Mouse (Mus musculus): ENCODE data around the gene Cuzd1. TPM values are rescaled to one million over a fixed set of nuclear protein-coding genes. Genes with fewer than 3 reads are reported as not detected.
A peak's percentile ranks its signal among the peaks of the same experiment; 100 is the strongest.

Gene Cuzd1
- not detected in 2 replicates for polyA plus RNA-seq (2015; fragmentation: Nextera tagmentation; extraction: Ambion mirVana)

GRCm38 (mm10) chr7:131322192-131322591, at the start of gene Cuzd1:
Gene Cuzd1 (minus strand): TSS chr7:131322292.
- H3K4me3 ChIP-seq (replicated peaks) = no peak within 1 kb of the TSS
- no peaks in the 10 kb centered on the region for H3K9me3 ChIP-seq
- H3K36me3 ChIP-seq = no peaks in the 10 kb centered on the region
- 79% methylated on average over 2 of the region's 2 CpGs for WGBS
- no peak within 1 kb of the TSS for H3K27ac ChIP-seq
- H3K4me2 ChIP-seq (replicated peaks) = no peak within 1 kb of the TSS
- no peak for ATAC-seq
- no peak within 1 kb of the TSS for H3K9ac ChIP-seq (replicated peaks)
- no peaks in the 10 kb centered on the region for H3K4me1 ChIP-seq (replicated peaks)
- H3K27me3 ChIP-seq = no peaks in the 10 kb centered on the region

DNA sequence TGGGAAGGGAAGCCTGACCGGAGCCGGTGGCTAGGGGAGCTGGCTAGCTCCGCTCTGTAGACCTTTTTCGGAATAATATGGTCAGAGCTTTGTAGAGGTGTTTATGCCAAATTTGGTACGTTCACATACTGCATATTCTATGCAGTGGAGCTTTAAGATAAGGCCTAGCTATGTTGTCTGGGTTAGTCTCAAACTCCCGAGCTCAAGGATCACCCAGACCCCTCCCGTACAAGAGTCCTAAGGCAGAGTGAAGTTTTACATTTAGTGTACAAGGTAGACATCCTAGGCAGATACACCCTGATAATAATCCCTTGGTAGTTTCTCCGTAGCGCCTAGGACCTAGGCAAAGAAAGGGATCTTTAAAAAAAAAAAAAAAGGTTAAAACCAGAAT, 49.4 kb upstream of the Cuzd1 start:
- ATAC-seq = no peak; the same call in 1 of the 2 replicates
- Histone ChIP-seq H3K9me3 (no peaks in the 10 kb centered on the region), H3K4me1 (replicated peaks) (peaks cover 10% of the 10 kb centered on the region), H3K27ac (peak overlapping the region; percentile 92), H3K9ac (replicated peaks) (peak overlapping the region; percentile 90), H3K4me3 (replicated peaks) (peak overlapping the region; percentile 72), H3K4me2 (replicated peaks) (peak overlapping the region; percentile 61), H3K36me3 (peaks cover 5% of the 10 kb centered on the region; the same call in 1 of the 2 replicates), H3K27me3 (no peaks in the 10 kb centered on the region)
- WGBS = 8% methylated on average over 9 of the region's 9 CpGs

GRCm38 (mm10) chr7:131370648-131371469, 48.8 kb upstream of the Cuzd1 start, which contains the start of gene Pstk:
Gene Pstk (plus strand): TSS chr7:131371141.
- Histone ChIP-seq H3K4me3 (replicated peaks) (peak within 1 kb of the TSS; percentile 72), H3K27ac (peak within 1 kb of the TSS; percentile 92), H3K9ac (replicated peaks) (peak within 1 kb of the TSS; percentile 90), H3K4me1 (replicated peaks) (peaks cover 10% of the 10 kb centered on the region), H3K4me2 (replicated peaks) (peak within 1 kb of the TSS; percentile 61), H3K36me3 (peaks cover 5% of the 10 kb centered on the region; the same call in 1 of the 2 replicates), H3K27me3 (no peaks in the 10 kb centered on the region), H3K9me3 (no peaks in the 10 kb centered on the region)
- 5% methylated on average over 47 of the region's 47 CpGs for WGBS
- ATAC-seq = peak; percentile 97

GRCm38 (mm10) chr7:131364131-131364530, 42.0 kb upstream of the Cuzd1 start:
- Histone ChIP-seq H3K9me3 (no peaks in the 10 kb centered on the region), H3K4me3 (replicated peaks) (no peak overlapping the region), H3K27me3 (peaks cover 10% of the 10 kb centered on the region), H3K4me1 (replicated peaks) (peaks cover 18% of the 10 kb centered on the region), H3K36me3 (peaks cover 2% of the 10 kb centered on the region; the same call in 1 of the 2 replicates), H3K9ac (replicated peaks) (no peak overlapping the region), H3K4me2 (replicated peaks) (no peak overlapping the region), H3K27ac (no peak overlapping the region)
- ATAC-seq = no peak
- WGBS = 96% methylated on average over 8 of the region's 8 CpGs

DNA sequence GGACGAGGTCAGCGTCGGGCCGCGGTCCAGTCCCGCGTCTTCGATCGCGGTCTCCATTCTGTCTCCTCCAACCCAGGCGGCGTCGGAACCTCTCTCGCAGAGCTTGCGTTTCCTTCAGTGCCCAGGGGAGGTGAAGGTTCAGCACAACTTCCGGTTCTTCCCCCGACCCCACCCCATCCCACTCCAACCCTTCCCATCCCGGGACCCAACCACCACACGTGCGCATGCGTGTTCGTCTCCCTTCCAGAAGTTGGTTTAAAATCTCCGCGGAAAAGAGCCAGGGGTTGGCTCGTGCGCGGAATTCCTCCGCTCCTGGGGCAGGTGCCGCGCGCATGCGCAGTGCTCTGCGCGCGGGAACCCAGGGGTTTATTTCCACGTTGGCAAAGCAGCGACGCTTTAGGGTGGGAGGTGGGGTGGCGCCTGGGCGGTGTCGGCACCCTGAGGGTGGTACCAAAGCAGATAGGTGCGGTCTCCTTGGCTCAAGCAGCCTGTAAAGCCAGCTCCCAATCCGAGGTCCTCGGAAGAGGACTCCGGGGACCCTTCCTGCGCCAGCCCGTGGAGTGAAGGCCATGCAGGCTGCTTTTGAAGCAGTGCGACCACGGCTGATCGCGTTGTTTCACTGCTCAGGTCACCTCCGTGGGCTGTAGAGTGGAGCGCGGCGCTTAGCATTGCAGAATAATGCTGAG, 40.7 kb upstream of the Cuzd1 start, which contains the start of gene 2310057M21Rik:
TSS of gene 2310057M21Rik (minus strand) at position 145 of the 686 bp plus-strand sequence.
- Histone ChIP-seq H3K27me3 (peaks cover 10% of the 10 kb centered on the region), H3K4me1 (replicated peaks) (peaks cover 18% of the 10 kb centered on the region), H3K9ac (replicated peaks) (peak within 1 kb of the TSS; percentile 88), H3K9me3 (no peaks in the 10 kb centered on the region), H3K4me2 (replicated peaks) (peak within 1 kb of the TSS; percentile 73), H3K4me3 (replicated peaks) (peak within 1 kb of the TSS; percentile 74), H3K27ac (peak within 1 kb of the TSS; percentile 90), H3K36me3 (peaks cover 16% of the 10 kb centered on the region)
- peak; percentile 98 for ATAC-seq
- WGBS = under 1% methylated on average over 55 of the region's 55 CpGs

GRCm38 (mm10) chr7:131362269-131362614, 40.1 kb upstream of the Cuzd1 start:
- peak overlapping the region; percentile 90 for H3K27ac ChIP-seq
- H3K4me2 ChIP-seq (replicated peaks) = peak overlapping the region; percentile 73
- peaks cover 20% of the 10 kb centered on the region for H3K36me3 ChIP-seq
- peak; percentile 88 for ATAC-seq
- H3K9me3 ChIP-seq = no peaks in the 10 kb centered on the region
- H3K9ac ChIP-seq (replicated peaks) = peak overlapping the region; percentile 88
- peak overlapping the region; percentile 74 for H3K4me3 ChIP-seq (replicated peaks)
- H3K4me1 ChIP-seq (replicated peaks) = peaks cover 18% of the 10 kb centered on the region
- 1% methylated on average over 35 of the region's 35 CpGs for WGBS
- H3K27me3 ChIP-seq = peaks cover 10% of the 10 kb centered on the region

- no peaks in the 10 kb centered on the region for H3K27me3 ChIP-seq
- ATAC-seq = no peak
- H3K4me2 ChIP-seq (replicated peaks) = no peak overlapping the region
- H3K9me3 ChIP-seq = no peaks in the 10 kb centered on the region
- H3K36me3 ChIP-seq = peaks cover 54% of the 10 kb centered on the region
- no peak overlapping the region for H3K4me3 ChIP-seq (replicated peaks)
- no peak overlapping the region for H3K9ac ChIP-seq (replicated peaks)
- peaks cover 3% of the 10 kb centered on the region for H3K4me1 ChIP-seq (replicated peaks)
- 98% methylated on average over 13 of the region's 13 CpGs for WGBS
- H3K27ac ChIP-seq = no peak overlapping the region
Observed at GRCm38 (mm10) chr7:131356105-131356504, 34.0 kb upstream of the Cuzd1 start.

DNA sequence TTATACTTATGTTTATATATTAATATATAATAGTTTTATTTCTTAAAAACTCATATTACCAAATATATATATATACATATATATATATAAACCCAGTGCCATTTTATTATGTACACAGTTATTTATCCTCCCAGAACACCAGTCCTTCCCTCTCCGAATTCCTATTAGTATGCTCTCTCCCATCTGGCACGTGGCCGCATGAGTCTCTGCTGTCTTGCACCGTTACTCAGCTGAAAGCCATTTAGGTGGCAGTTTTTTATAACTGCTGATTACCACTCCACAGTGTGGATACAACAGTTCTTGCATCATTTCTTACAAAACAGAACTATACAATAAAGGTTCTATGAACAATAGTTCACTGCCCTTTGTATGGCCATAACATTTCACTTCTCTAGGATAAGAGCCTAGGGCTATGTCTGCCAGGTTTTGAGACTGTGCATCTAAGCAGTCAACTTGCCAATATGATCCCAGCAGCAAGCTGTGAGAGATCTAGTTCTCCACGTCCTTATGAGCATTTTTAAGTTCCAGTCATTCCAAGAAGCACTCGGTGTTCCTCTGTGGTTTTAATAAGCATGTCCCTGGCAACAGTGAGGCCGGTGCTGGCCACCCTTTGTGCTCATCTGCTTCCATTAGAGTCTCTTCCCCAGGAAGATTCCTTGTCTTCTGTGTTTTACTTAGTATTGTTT, 23.9 kb upstream of the Cuzd1 start:
- no peak for ATAC-seq
- Histone ChIP-seq H3K9me3 (no peaks in the 10 kb centered on the region), H3K27ac (no peak overlapping the region), H3K4me1 (replicated peaks) (no peaks in the 10 kb centered on the region), H3K27me3 (no peaks in the 10 kb centered on the region), H3K4me2 (replicated peaks) (no peak overlapping the region), H3K4me3 (replicated peaks) (no peak overlapping the region), H3K9ac (replicated peaks) (no peak overlapping the region), H3K36me3 (peaks cover 61% of the 10 kb centered on the region)
- 79% methylated on average over 7 of the region's 7 CpGs for WGBS

DNA sequence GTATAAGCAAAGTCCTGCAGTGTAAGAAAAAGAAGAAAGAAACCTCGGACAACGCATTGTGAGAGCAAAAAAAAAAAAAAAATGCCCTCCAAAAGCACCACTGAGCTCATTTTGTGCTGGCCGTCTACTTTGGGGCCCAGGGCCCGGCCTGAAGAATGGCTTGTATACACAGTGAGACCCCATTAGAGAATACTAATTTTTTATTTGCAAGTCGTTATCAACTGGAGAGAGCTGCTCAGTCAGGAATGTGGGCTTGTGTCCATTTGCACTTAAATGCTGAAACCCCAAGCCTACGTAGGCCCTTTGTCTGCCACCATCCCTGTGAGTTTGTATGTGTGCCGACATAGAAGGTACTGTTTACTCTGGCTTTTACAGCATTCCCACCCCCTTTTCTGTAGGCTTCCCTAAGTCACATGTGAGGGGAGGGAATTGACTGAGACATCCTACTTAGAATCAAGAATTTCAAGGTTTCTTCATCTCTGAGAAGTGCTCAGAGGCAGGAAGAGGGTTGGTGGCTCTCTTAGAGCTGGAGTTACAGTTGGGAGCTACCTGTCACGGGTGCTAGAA, 15.5 kb upstream of the Cuzd1 start:
- no peak overlapping the region for H3K4me2 ChIP-seq (replicated peaks)
- ATAC-seq = peak; percentile 68; the same call in 1 of the 2 replicates
- peaks cover 12% of the 10 kb centered on the region for H3K4me1 ChIP-seq (replicated peaks)
- WGBS = 40% methylated on average over 8 of the region's 8 CpGs
- no peaks in the 10 kb centered on the region for H3K9me3 ChIP-seq
- H3K36me3 ChIP-seq = peaks cover 22% of the 10 kb centered on the region
- peak overlapping the region; percentile 32 for H3K27ac ChIP-seq
- no peak overlapping the region for H3K9ac ChIP-seq (replicated peaks)
- no peak overlapping the region for H3K4me3 ChIP-seq (replicated peaks)
- H3K27me3 ChIP-seq = no peaks in the 10 kb centered on the region

- no peaks in the 10 kb centered on the region for H3K9me3 ChIP-seq
Observed at GRCm38 (mm10) chr7:131333564-131333963, 11.5 kb upstream of the Cuzd1 start, which contains the start of gene Fam24a. Gene Fam24a (plus strand): TSS chr7:131333864.

GRCm38 (mm10) chr7:131331688-131332087, 9.6 kb upstream of the Cuzd1 start:
- H3K27ac ChIP-seq = no peak overlapping the region

More at GRCm38 (mm10) chr7:131333564-131333963, 11.5 kb upstream of the Cuzd1 start, which contains the start of gene Fam24a:
- no peak within 1 kb of the TSS for H3K9ac ChIP-seq (replicated peaks)
- H3K4me1 ChIP-seq (replicated peaks) = peaks cover 12% of the 10 kb centered on the region
- H3K27me3 ChIP-seq = no peaks in the 10 kb centered on the region
- H3K36me3 ChIP-seq = no peaks in the 10 kb centered on the region
- H3K27ac ChIP-seq = no peak within 1 kb of the TSS
- ATAC-seq = no peak
- H3K4me3 ChIP-seq (replicated peaks) = no peak within 1 kb of the TSS
- 43% methylated on average over 1 of the region's 1 CpGs for WGBS
- H3K4me2 ChIP-seq (replicated peaks) = no peak within 1 kb of the TSS

More at GRCm38 (mm10) chr7:131331688-131332087, 9.6 kb upstream of the Cuzd1 start:
- no peak overlapping the region for H3K9ac ChIP-seq (replicated peaks)
- no peaks in the 10 kb centered on the region for H3K27me3 ChIP-seq
- no peaks in the 10 kb centered on the region for H3K36me3 ChIP-seq
- 82% methylated on average over 2 of the region's 2 CpGs for whole genome bisulfite sequencing
- ATAC-seq = no peak
- H3K4me3 ChIP-seq (replicated peaks) = no peak overlapping the region
- H3K9me3 ChIP-seq = no peaks in the 10 kb centered on the region
- H3K4me2 ChIP-seq (replicated peaks) = no peak overlapping the region
- H3K4me1 ChIP-seq (replicated peaks) = 0 out of 2 replicates have a peak, but pooled peaks cover 5% of the 10 kb centered on the region
